Mouse (Mus musculus) liver, embryonic 14.5 days (tissue): Measurements from ENCODE around the gene Sec14l1.

Experiments used
- CTCF ChIP-seq: IDR thresholded peaks from 2 replicates; pipeline ENCODE4 v1.5.1; 2016; ENCODE audit warnings: antibody characterized with exemption, low read depth, control low read depth
- EP300 ChIP-seq: IDR thresholded peaks from 2 replicates; pipeline ENCODE4 v1.6.1; 2016; ENCODE audit warnings: antibody characterized with exemption, low read depth

DNA sequence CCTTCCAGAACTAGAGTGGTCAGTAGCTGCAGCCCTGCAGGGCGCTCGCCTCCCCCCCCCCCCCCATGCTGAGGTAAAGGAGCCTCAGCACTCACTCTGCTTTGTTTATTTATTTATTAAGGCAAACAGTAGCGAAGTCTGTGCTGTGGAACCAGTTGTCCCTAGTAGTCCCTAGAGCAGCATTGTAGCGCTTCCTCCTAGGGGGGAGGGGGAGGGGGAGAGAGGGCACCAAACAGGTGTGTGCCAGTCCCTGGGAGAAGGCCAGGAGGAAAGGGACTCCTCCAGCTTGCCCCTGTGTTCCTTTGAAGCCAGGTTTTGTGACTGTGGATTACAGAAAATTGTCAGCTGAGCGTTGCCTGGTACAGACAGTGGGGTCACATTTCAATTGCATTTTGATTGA, 4.8 kb downstream of the Sec14l1 start:
- no peak for TF ChIP-seq CTCF
- no peak for TF ChIP-seq EP300
